ENCODE assay signal across 1 mouse cellular context in genomic region chr1:81952095-81952494, GRCm38 (mm10).
TF ChIP-seq lines count a peak whose summit lies in the region.

No protein-coding gene starts in this region.

TF ChIP-seq in myocyte, 11 proteins besides CTCF, POLR2A, EP300 and RAD21 (continued from another document):
- TF ChIP-seq E2F4 (IDR thresholded peaks at IDR 0.05; ENCODE audit: insufficient read depth) (no peak), TCF12 (IDR thresholded peaks at IDR 0.05; ENCODE audit: insufficient read depth, poor library complexity, severe bottlenecking) (no peak), TCF3 (IDR thresholded peaks at IDR 0.05; ENCODE audit: insufficient read length, low read depth) (no peak), USF1 (IDR thresholded peaks at IDR 0.05; ENCODE audit: low read depth) (no peak)
